Mouse (Mus musculus): ENCODE measurements at regions not wholly inside any gene's neighbourhood (a gene's known extent, or its start where the extent isn't known, plus 50 kb on each side); places are given as distances from the start of the nearest gene placed in this dataset.

- Histone ChIP-seq H3K36me3 (replicated peaks in 1 of 2; ENCODE audit: control insufficient read depth in 1 of 2, insufficient read depth in 1 of 2, low read length in 1 of 2) (no peaks in the 10 kb centered on the region), H3K27ac (ENCODE audit: insufficient read depth, low read depth) (no peak overlapping the region), H3K9me3 (replicated peaks; ENCODE audit: low read length) (no peaks in the 10 kb centered on the region), H3K9ac (ENCODE audit: insufficient read depth, low read depth) (no peak overlapping the region), H3K4me3 (replicated peaks in 1 of 3; ENCODE audit: low read depth in 2 of 3, low read length in 2 of 3, poor library complexity in 1 of 3) (no peak overlapping the region), H3K4me1 (ENCODE audit: control insufficient read depth in 1 of 2, insufficient read depth in 2 of 2) (no peaks in the 10 kb centered on the region), H3K27me3 (replicated peaks) (no peaks in the 10 kb centered on the region), H3K4me2 (ENCODE audit: insufficient read depth, low read depth, poor library complexity, severe bottlenecking) (no peak overlapping the region), H3K79me2 (replicated peaks; ENCODE audit: control insufficient read depth, extremely low read depth, insufficient read depth, poor library complexity, severe bottlenecking) (no peaks in the 10 kb centered on the region)
- DNase-seq (ENCODE audit: extremely low read depth), result no peak
- in situ Hi-C loops (cut with MboI; ENCODE audit: low pct_ligation_motif_present, low pct_unique_long_range_greater_than_20kb, low sequenced_read_pairs) (no loop called here), dilution Hi-C loops (cut with MboI; ENCODE audit: extremely low pct_ligation_motif_present, extremely low pct_unique_long_range_greater_than_20kb, low sequenced_read_pairs) (no loop called here)
- no peak for TF ChIP-seq USF1 (IDR thresholded peaks at IDR 0.05; ENCODE audit: low read depth, low read length)
- no peak for TF ChIP-seq NRF1 (IDR thresholded peaks at IDR 0.05; ENCODE audit: low read depth, low read length)
- no peak for TF ChIP-seq IRF4 (IDR thresholded peaks at IDR 0.05; ENCODE audit: low read depth, low read length)
- no peak for TF ChIP-seq JUND (conservative IDR thresholded peaks at IDR 0.05; ENCODE audit: low read depth, low read length)
- TF ChIP-seq POLR2A (IDR thresholded peaks at IDR 0.05; ENCODE audit: low read depth, low read length), result no peak
- TF ChIP-seq TCF12 (IDR thresholded peaks at IDR 0.05; ENCODE audit: low read depth, low read length), result no peak
- no peak for TF ChIP-seq POLR2AphosphoS2 (IDR thresholded peaks at IDR 0.05; ENCODE audit: low read depth, low read length)
- no peak for TF ChIP-seq TBP (conservative IDR thresholded peaks at IDR 0.05; ENCODE audit: low read depth, low read length)
- no peak for TF ChIP-seq E2F4 (IDR thresholded peaks at IDR 0.05; ENCODE audit: insufficient replicate concordance, low read depth, low read length)
- no peak for TF ChIP-seq GABPA (IDR thresholded peaks at IDR 0.05; ENCODE audit: insufficient replicate concordance, low read depth, low read length)
- TF ChIP-seq SIN3A (IDR thresholded peaks at IDR 0.05; ENCODE audit: low read length), result no peak
- no peak for TF ChIP-seq NELFE (IDR thresholded peaks at IDR 0.05; ENCODE audit: low read depth, low read length)
- TF ChIP-seq ZC3H11A (IDR thresholded peaks at IDR 0.05; ENCODE audit: low read depth, low read length), result no peak
- TF ChIP-seq MAX (IDR thresholded peaks at IDR 0.05; ENCODE audit: low read length), result no peak
- TF ChIP-seq USF2 (conservative IDR thresholded peaks at IDR 0.05; ENCODE audit: low read depth, low read length), result no peak
- TF ChIP-seq HCFC1 (IDR thresholded peaks at IDR 0.05; ENCODE audit: low read depth, low read length), result no peak
- TF ChIP-seq CTCF (conservative IDR thresholded peaks at IDR 0.05 in 1 of 2, IDR thresholded peaks at IDR 0.05 in 1 of 2; ENCODE audit: low read depth in 2 of 2, low read length in 2 of 2), result no peak
- no peak for TF ChIP-seq BHLHE40 (IDR thresholded peaks at IDR 0.05; ENCODE audit: low read depth, low read length)
- TF ChIP-seq RCOR1 (conservative IDR thresholded peaks at IDR 0.05; ENCODE audit: low read depth, low read length), result no peak
Observed at GRCm38 (mm10) chr17:80891656-80892055, 52.8 kb upstream of the Tmem178 start.

DNA sequence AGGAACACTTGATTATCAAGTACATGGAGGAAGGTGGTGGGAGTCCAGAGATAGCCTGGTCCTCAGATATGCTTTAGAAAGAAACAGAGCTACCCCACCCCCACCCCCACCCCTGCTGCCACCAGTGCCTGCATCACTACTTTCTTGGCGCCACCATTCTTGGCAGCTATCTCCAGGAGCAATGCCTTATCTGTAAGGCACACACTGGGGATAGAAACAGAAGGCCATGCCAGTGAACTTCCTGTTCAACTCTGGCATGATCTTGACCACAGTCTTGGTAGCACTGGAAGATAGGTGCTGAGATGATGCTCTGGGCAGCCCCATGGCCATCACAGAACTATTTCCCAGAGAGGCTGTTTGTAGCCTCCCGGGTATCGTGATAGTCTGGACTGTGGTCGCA is 55.3 kb upstream of the Tmem178 start:
- no peak for DNase-seq (ENCODE audit: extremely low read depth)
- Histone ChIP-seq H3K4me1 (ENCODE audit: control insufficient read depth in 1 of 2, insufficient read depth in 2 of 2) (no peaks in the 10 kb centered on the region), H3K4me3 (replicated peaks in 1 of 3; ENCODE audit: low read depth in 2 of 3, low read length in 2 of 3, poor library complexity in 1 of 3) (no peak overlapping the region), H3K79me2 (replicated peaks; ENCODE audit: control insufficient read depth, extremely low read depth, insufficient read depth, poor library complexity, severe bottlenecking) (no peaks in the 10 kb centered on the region), H3K36me3 (replicated peaks in 1 of 2; ENCODE audit: control insufficient read depth in 1 of 2, insufficient read depth in 1 of 2, low read length in 1 of 2) (no peaks in the 10 kb centered on the region), H3K4me2 (ENCODE audit: insufficient read depth, low read depth, poor library complexity, severe bottlenecking) (no peak overlapping the region), H3K9me3 (replicated peaks; ENCODE audit: low read length) (no peaks in the 10 kb centered on the region), H3K27ac (ENCODE audit: insufficient read depth, low read depth) (no peak overlapping the region), H3K9ac (ENCODE audit: insufficient read depth, low read depth) (no peak overlapping the region), H3K27me3 (replicated peaks) (no peaks in the 10 kb centered on the region)
- TF ChIP-seq POLR2A (IDR thresholded peaks at IDR 0.05; ENCODE audit: low read depth, low read length), result no peak
- no peak for TF ChIP-seq JUND (conservative IDR thresholded peaks at IDR 0.05; ENCODE audit: low read depth, low read length)
- TF ChIP-seq CTCF (conservative IDR thresholded peaks at IDR 0.05 in 1 of 2, IDR thresholded peaks at IDR 0.05 in 1 of 2; ENCODE audit: low read depth in 2 of 2, low read length in 2 of 2), result no peak
- TF ChIP-seq BHLHE40 (IDR thresholded peaks at IDR 0.05; ENCODE audit: low read depth, low read length), result no peak
- TF ChIP-seq PAX5 (IDR thresholded peaks at IDR 0.05; ENCODE audit: low read length), result no peak
- no peak for TF ChIP-seq POLR2AphosphoS2 (IDR thresholded peaks at IDR 0.05; ENCODE audit: low read depth, low read length)
- TF ChIP-seq ZKSCAN1 (IDR thresholded peaks at IDR 0.05; ENCODE audit: borderline replicate concordance, low read depth, low read length), result no peak
- TF ChIP-seq MAZ (IDR thresholded peaks at IDR 0.05; ENCODE audit: low read depth, low read length), result no peak
- no peak for TF ChIP-seq JUN (IDR thresholded peaks at IDR 0.05; ENCODE audit: insufficient read depth, low read depth, low read length)
- TF ChIP-seq ZMIZ1 (IDR thresholded peaks at IDR 0.05; ENCODE audit: low read depth, low read length), result no peak
- TF ChIP-seq ZNF384 (IDR thresholded peaks at IDR 0.05; ENCODE audit: low read depth, low read length), result no peak
- no peak for TF ChIP-seq ETS1 (conservative IDR thresholded peaks at IDR 0.05; ENCODE audit: low read depth, low read length)
- no peak for TF ChIP-seq MYC (IDR thresholded peaks at IDR 0.05; ENCODE audit: low read depth, low read length)
- TF ChIP-seq MAFK (IDR thresholded peaks at IDR 0.05; ENCODE audit: insufficient replicate concordance, low read length), result no peak
- in situ Hi-C loops (cut with MboI; ENCODE audit: low pct_ligation_motif_present, low pct_unique_long_range_greater_than_20kb, low sequenced_read_pairs), result no loop called here
- dilution Hi-C loops (cut with MboI; ENCODE audit: extremely low pct_ligation_motif_present, extremely low pct_unique_long_range_greater_than_20kb, low sequenced_read_pairs), result no loop called here

Measured in CH12.LX (cell line).